Mouse (Mus musculus): ENCODE data around the gene Slc5a3.

GRCm38 (mm10) chr16:92099598-92099997, 41.5 kb downstream of the Slc5a3 start:
- TF ChIP-seq CTCF (IDR thresholded peaks at IDR 0.05) (no peak), POLR2A (IDR thresholded peaks at IDR 0.05; ENCODE audit: insufficient read depth, low read depth, low read length) (no peak), EP300 (IDR thresholded peaks at IDR 0.05; ENCODE audit: insufficient read depth, low read depth, low read length) (no peak)
